Mouse (Mus musculus) myocyte (in vitro differentiated cells): ENCODE data around the gene Fhit. TPM values are rescaled to one million over a fixed set of nuclear protein-coding genes. Genes with fewer than 3 reads are reported as not detected.
"Not testable (repeated sequence)": the region's sequence is repeated elsewhere in the genome, so short reads cannot be mapped to it uniquely, and the experiment has no call there.

ENCODE experiments used
- H3K27me3 ChIP-seq: one replicate; pipeline ENCODE4 v1.6.1; 2011; ENCODE audit not compliant: control insufficient read depth, insufficient read depth, insufficient read length
- H3K36me3 ChIP-seq: one replicate; pipeline ENCODE4 v1.6.1; 2011; ENCODE audit not compliant: control insufficient read depth, insufficient read depth
- H3K4me2 ChIP-seq: one replicate; pipeline ENCODE4 v1.6.1; 2011; ENCODE audit warnings: low read depth, control low read depth
- H3K4me3 ChIP-seq: one replicate; pipeline ENCODE4 v1.5.1; 2011; ENCODE audit warnings: mild to moderate bottlenecking, control low read depth, moderate library complexity
- H3K79me2 ChIP-seq: one replicate; pipeline ENCODE4 v1.6.1; 2011; ENCODE audit not compliant: control insufficient read depth, insufficient read depth
- H3ac ChIP-seq: one replicate; pipeline ENCODE4 v1.6.1; 2011; ENCODE audit not compliant: control insufficient read depth, insufficient read length
- CEBPB ChIP-seq: IDR thresholded peaks from 2 replicates; pipeline ENCODE4 v1.6.1; 2011; ENCODE audit warnings: mild to moderate bottlenecking, moderate library complexity; ENCODE audit not compliant: poor library complexity, insufficient read depth, severe bottlenecking
- E2F4 ChIP-seq: IDR thresholded peaks from one replicate; pipeline ENCODE4 v1.6.1; 2011; ENCODE audit warnings: mild to moderate bottlenecking, control low read depth, moderate library complexity; ENCODE audit not compliant: insufficient read depth
- MAX ChIP-seq: IDR thresholded peaks from one replicate; pipeline ENCODE4 v1.6.1; 2011; ENCODE audit warnings: low read depth, mild to moderate bottlenecking, control low read depth
- MYOD1 ChIP-seq, 3 experiments: IDR thresholded peaks; one replicate each; pipeline ENCODE4 v1.6.1; 2011; ENCODE audit warnings: control low read depth in 2 of 3, low read depth in 2 of 3, mild to moderate bottlenecking in 2 of 3, moderate library complexity in 1 of 3; ENCODE audit not compliant: insufficient read length in 2 of 3, control insufficient read depth in 1 of 3
- MYOG ChIP-seq, 3 experiments: IDR thresholded peaks; one replicate each; pipeline ENCODE4 v1.6.1; 2011; ENCODE audit warnings: control low read depth in 2 of 3, low read depth in 2 of 3, mild to moderate bottlenecking in 2 of 3; ENCODE audit not compliant: insufficient read length in 2 of 3, control insufficient read depth in 1 of 3, insufficient read depth in 1 of 3
- POLR2A ChIP-seq: IDR thresholded peaks from one replicate; pipeline ENCODE4 v1.6.1; 2011; ENCODE audit warnings: low read depth, mild to moderate bottlenecking, control low read depth, moderate library complexity; ENCODE audit not compliant: insufficient read length
- POLR2AphosphoS2 ChIP-seq: IDR thresholded peaks from one replicate; pipeline ENCODE4 v1.6.1; 2011; ENCODE audit warnings: low read depth, control low read depth; ENCODE audit not compliant: insufficient read length
- REST ChIP-seq: IDR thresholded peaks from one replicate; pipeline ENCODE4 v1.6.1; 2011; ENCODE audit warnings: mild to moderate bottlenecking, control low read depth, moderate library complexity; ENCODE audit not compliant: insufficient read depth, insufficient read length
- SRF ChIP-seq: IDR thresholded peaks from one replicate; pipeline ENCODE4 v1.6.1; 2011; ENCODE audit warnings: low read depth; ENCODE audit not compliant: control insufficient read depth, insufficient read length
- TCF12 ChIP-seq: IDR thresholded peaks from one replicate; pipeline ENCODE4 v1.6.1; 2011; ENCODE audit warnings: mild to moderate bottlenecking, control low read depth; ENCODE audit not compliant: poor library complexity, insufficient read depth, severe bottlenecking
- TCF3 ChIP-seq: IDR thresholded peaks from one replicate; pipeline ENCODE4 v1.6.1; 2011; ENCODE audit warnings: low read depth, control low read depth; ENCODE audit not compliant: insufficient read length
- USF1 ChIP-seq: IDR thresholded peaks from one replicate; pipeline ENCODE4 v1.6.1; 2011; ENCODE audit warnings: low read depth, mild to moderate bottlenecking, control low read depth, moderate library complexity
- polyA plus RNA-seq: library from polyadenylated mRNA; unstranded; fragments of >200 nt; fragmentation: generic; extraction: Trizol; gene quantifications from one replicate; pipeline ENCODE4 v1.2.1, GENCODE M21; 2012; ENCODE audit warnings: missing spikeins

Fhit gene
- polyA plus RNA-seq, 1 experiment, result not detected

DNA sequence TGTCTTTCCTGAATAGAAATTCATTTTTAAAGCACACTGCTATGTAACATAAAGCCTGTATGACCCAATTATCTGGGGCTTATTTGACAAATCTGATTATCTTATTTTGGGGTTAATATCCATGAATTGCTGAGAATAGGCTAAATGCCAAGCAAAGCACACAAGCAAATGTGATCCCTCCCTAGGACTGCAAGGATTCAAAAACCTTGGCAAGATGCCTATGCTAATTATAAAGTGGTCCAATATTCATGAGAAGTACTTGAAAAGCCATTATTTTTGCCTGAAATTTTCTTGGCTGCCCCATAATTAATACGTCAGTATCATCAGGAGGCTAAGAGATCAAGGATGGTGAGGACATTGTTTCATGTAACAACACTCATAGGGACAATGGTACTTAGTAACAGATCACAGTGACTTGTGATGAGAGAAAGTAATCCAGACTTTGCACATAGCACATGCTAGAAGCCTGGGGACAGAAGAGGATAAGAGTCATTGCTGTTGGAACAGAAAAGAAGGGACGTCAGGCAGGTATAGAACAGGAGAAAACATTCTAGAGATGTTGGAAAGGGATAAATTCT lies 366.2 kb downstream of the Fhit start:
- H3ac ChIP-seq, result no peak overlapping the region
- no peaks in the 10 kb centered on the region for H3K27me3 ChIP-seq
- H3K4me3 ChIP-seq, result no peak overlapping the region
- no peak for TF ChIP-seq MYOG (IDR thresholded peaks at IDR 0.05; ENCODE audit: control insufficient read depth in 1 of 3, insufficient read depth in 1 of 3, insufficient read length in 2 of 3, low read depth in 2 of 3)
- no peak for TF ChIP-seq POLR2A
- no peak for TF ChIP-seq TCF3
- TF ChIP-seq REST, result no peak
- H3K36me3 ChIP-seq, result no peaks in the 10 kb centered on the region
- H3K79me2 ChIP-seq, result no peaks in the 10 kb centered on the region
- no peak overlapping the region for H3K4me2 ChIP-seq

DNA sequence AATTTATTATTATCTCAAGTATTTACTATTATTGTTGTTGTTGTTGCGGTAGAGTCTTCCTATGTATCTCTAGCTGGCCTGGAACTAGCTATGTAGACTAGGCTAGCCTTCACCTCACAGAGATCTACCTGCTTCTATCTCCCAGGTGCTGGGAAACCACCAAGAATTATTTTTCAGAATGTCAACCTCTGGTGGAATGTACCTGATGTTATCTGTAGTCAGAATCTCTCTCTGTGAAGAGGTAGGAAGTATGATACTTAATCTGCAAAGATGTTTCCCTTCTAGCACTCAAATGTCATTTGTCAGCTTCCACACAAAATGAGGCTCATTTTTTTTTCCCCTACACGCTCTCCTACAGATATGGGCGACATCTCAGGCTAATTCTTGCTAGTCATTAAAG lies 377.9 kb downstream of the Fhit start:
- Histone ChIP-seq H3K4me2 (no peak overlapping the region), H3K27me3 (no peaks in the 10 kb centered on the region), H3K79me2 (no peaks in the 10 kb centered on the region), H3K36me3 (no peaks in the 10 kb centered on the region), H3ac (no peak overlapping the region), H3K4me3 (no peak overlapping the region)
- TF ChIP-seq POLR2AphosphoS2, result no peak
- no peak for TF ChIP-seq MAX
- TF ChIP-seq TCF12, result no peak
- TF ChIP-seq SRF, result no peak
- no peak for TF ChIP-seq E2F4
- no peak for TF ChIP-seq MYOD1 (IDR thresholded peaks at IDR 0.05; ENCODE audit: control insufficient read depth in 1 of 3, insufficient read length in 2 of 3, low read depth in 2 of 3)
- TF ChIP-seq USF1, result no peak
- no peak for TF ChIP-seq CEBPB
- no peak for TF ChIP-seq TCF3
- no peak for TF ChIP-seq MYOG (IDR thresholded peaks at IDR 0.05; ENCODE audit: control insufficient read depth in 1 of 3, insufficient read depth in 1 of 3, insufficient read length in 2 of 3, low read depth in 2 of 3)
- TF ChIP-seq POLR2A, result no peak
- TF ChIP-seq REST, result no peak

GRCm38 (mm10) chr14:10778721-10779120 lies 383.1 kb downstream of the Fhit start:
- Histone ChIP-seq H3ac (no peak overlapping the region), H3K36me3 (no peaks in the 10 kb centered on the region), H3K4me2 (no peak overlapping the region), H3K79me2 (no peaks in the 10 kb centered on the region), H3K4me3 (no peak overlapping the region), H3K27me3 (no peaks in the 10 kb centered on the region)
- no peak for TF ChIP-seq TCF3
- TF ChIP-seq SRF, result no peak
- no peak for TF ChIP-seq POLR2A
- TF ChIP-seq POLR2AphosphoS2, result no peak
- TF ChIP-seq CEBPB, result no peak
- no peak for TF ChIP-seq TCF12
- no peak for TF ChIP-seq USF1
- no peak for TF ChIP-seq REST
- no peak for TF ChIP-seq MAX
- no peak for TF ChIP-seq MYOD1 (IDR thresholded peaks at IDR 0.05; ENCODE audit: control insufficient read depth in 1 of 3, insufficient read length in 2 of 3, low read depth in 2 of 3)
- TF ChIP-seq E2F4, result no peak
- no peak for TF ChIP-seq MYOG (IDR thresholded peaks at IDR 0.05; ENCODE audit: control insufficient read depth in 1 of 3, insufficient read depth in 1 of 3, insufficient read length in 2 of 3, low read depth in 2 of 3)

- H3K79me2 ChIP-seq, H3K27me3 ChIP-seq, H3K36me3 ChIP-seq, H3K4me3 ChIP-seq, H3ac ChIP-seq, H3K4me2 ChIP-seq: not testable (repeated sequence)
These were observed 407.0 kb downstream of the Fhit start for GRCm38 (mm10) chr14:10754883-10755282.

DNA sequence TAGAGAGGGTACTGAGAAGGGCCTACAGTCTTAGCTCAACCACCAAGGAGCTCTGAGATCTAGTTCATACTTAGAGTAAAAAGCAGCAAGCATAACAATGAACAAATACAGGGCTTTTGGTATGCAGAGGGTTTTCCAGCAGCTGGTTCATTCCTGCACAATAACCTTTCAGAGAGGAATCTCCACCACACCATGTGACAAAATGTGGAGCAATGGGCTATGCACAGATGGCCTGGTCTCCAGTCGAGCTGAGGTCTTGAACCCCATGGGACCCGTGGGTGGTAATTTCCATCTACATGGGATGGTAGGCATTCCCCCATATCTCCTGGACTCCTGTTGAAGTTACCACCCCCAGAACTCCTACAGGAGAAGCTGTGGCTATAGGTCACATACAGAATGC lies 423.8 kb downstream of the Fhit start:
- Histone ChIP-seq H3K4me3 (no peak overlapping the region), H3ac (no peak overlapping the region), H3K79me2 (no peaks in the 10 kb centered on the region), H3K36me3 (no peaks in the 10 kb centered on the region), H3K27me3 (no peaks in the 10 kb centered on the region), H3K4me2 (no peak overlapping the region)
- TF ChIP-seq CEBPB (no peak), POLR2A (no peak), TCF12 (no peak), MYOD1 (IDR thresholded peaks at IDR 0.05; ENCODE audit: control insufficient read depth in 1 of 3, insufficient read length in 2 of 3, low read depth in 2 of 3) (no peak), MAX (no peak), TCF3 (no peak), E2F4 (no peak), SRF (no peak), REST (no peak), MYOG (IDR thresholded peaks at IDR 0.05; ENCODE audit: control insufficient read depth in 1 of 3, insufficient read depth in 1 of 3, insufficient read length in 2 of 3, low read depth in 2 of 3) (no peak), POLR2AphosphoS2 (no peak), USF1 (no peak)
